Mouse (Mus musculus) hindbrain, embryonic 12.5 days (tissue): ENCODE results near the gene Cyp4a32. TPM values are rescaled to one million over a fixed set of nuclear protein-coding genes. Genes with fewer than 3 reads are reported as not detected.
"Not testable (repeated sequence)": the region's sequence is repeated elsewhere in the genome, so short reads cannot be mapped to it uniquely, and the experiment has no call there.

Experiments
- ATAC-seq: fragments of 200-750 bp; cut with Nextera tagmentation; 2 replicates; pipeline ENCODE4 v1.8.0; 2017; ENCODE audit warnings: moderate TSS enrichment; ENCODE audit not compliant: low FRiP score
- H3K27ac ChIP-seq: fragments of 300-500 bp; sonication (generic); 2 replicates; pipeline ENCODE4 v1.5.1; 2016; ENCODE audit warnings: mild to moderate bottlenecking
- H3K27me3 ChIP-seq: fragments of 300-500 bp; sonication (generic); 2 replicates; pipeline ENCODE4 v1.6.1; 2016; ENCODE audit warnings: mild to moderate bottlenecking
- H3K36me3 ChIP-seq: fragments of 300-500 bp; sonication (generic); 2 replicates; pipeline ENCODE4 v1.6.1; 2016; ENCODE audit warnings: mild to moderate bottlenecking
- H3K4me1 ChIP-seq: fragments of 300-500 bp; sonication (generic); 2 replicates; pipeline ENCODE4 v1.6.1; 2016
- H3K4me2 ChIP-seq: fragments of 300-500 bp; sonication (generic); replicated peaks from 2 replicates; pipeline ENCODE4 v1.6.1; 2016; ENCODE audit warnings: mild to moderate bottlenecking
- H3K4me3 ChIP-seq: fragments of 300-500 bp; sonication (generic); 2 replicates; pipeline ENCODE4 v1.5.1; 2016; ENCODE audit warnings: mild to moderate bottlenecking
- H3K9ac ChIP-seq: fragments of 300-500 bp; sonication (generic); 2 replicates; pipeline ENCODE4 v1.6.1; 2016; ENCODE audit warnings: mild to moderate bottlenecking, moderate library complexity
- H3K9me3 ChIP-seq: fragments of 300-500 bp; sonication (generic); replicated peaks from 2 replicates; pipeline ENCODE4 v1.6.1; 2016; ENCODE audit warnings: mild to moderate bottlenecking
- WGBS: fragments of 180-500 bp; shearing (Covaris S2); methylation state at CpG from one replicate; pipeline ENCODE4 v1.1.7; 2016; 5-methylcytosine and 5-hydroxymethylcytosine counted together
- polyA plus RNA-seq: library from polyadenylated mRNA; unstranded; fragments of >200 nt; fragmentation: Nextera tagmentation; extraction: Ambion mirVana; gene quantifications from 2 replicates; pipeline ENCODE4 v1.2.1, GENCODE M21; 2016

Cyp4a32 gene
- polyA plus RNA-seq, 1 experiment from 2014 or later = not detected

DNA sequence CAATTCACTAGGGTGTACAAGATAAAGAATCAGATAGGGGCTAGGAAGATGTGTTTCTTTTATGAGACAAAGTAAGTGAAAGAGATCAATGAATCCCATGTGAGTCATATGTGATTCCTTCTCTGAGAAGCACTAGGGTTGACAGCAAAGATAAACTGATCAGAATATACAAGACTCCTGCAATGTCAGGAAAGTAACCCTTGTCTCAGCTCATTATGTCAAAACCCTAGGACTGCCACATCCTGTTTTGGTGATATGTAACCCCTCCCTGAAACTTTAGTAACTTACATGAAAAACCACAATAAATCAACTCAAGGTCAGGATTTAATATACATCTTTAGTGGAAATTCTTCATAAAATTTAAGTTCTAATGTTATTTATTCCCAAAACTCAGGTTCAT lies 13.2 kb downstream of the Cyp4a32 start:
- H3K9ac ChIP-seq = no peak overlapping the region
- no peaks in the 10 kb centered on the region for H3K27me3 ChIP-seq
- H3K36me3 ChIP-seq = no peaks in the 10 kb centered on the region
- H3K4me2 ChIP-seq = no peak overlapping the region
- H3K4me3 ChIP-seq = no peak overlapping the region
- no peak for ATAC-seq
- no peak overlapping the region for H3K27ac ChIP-seq
- no peaks in the 10 kb centered on the region for H3K4me1 ChIP-seq
- H3K9me3 ChIP-seq = no peaks in the 10 kb centered on the region

DNA sequence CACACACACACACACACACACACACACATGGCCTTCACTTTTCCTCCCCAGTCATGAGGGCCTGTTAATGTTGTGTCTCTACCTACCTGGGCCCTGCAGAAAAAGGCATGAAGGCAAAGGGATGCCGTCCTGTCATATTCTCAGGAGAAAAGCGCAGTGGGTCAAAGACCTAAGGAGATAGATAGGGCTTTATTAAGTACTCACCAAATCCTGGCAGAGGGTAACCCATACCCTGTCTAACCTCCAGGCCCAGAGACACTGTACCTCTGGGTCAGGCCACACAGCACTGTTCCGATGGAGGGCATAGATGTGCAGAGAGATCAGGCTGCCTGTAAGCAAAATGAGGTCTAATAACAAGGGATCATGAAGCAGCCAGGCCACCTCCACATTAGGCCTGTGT lies 24.8 kb downstream of the Cyp4a32 start:
- not testable (repeated sequence) for H3K4me1 ChIP-seq, H3K9me3 ChIP-seq, ATAC-seq, H3K27ac ChIP-seq, H3K27me3 ChIP-seq, H3K9ac ChIP-seq, H3K4me2 ChIP-seq, H3K4me3 ChIP-seq, H3K36me3 ChIP-seq
- WGBS = 96% methylated on average over 3 of the region's 3 CpGs

DNA sequence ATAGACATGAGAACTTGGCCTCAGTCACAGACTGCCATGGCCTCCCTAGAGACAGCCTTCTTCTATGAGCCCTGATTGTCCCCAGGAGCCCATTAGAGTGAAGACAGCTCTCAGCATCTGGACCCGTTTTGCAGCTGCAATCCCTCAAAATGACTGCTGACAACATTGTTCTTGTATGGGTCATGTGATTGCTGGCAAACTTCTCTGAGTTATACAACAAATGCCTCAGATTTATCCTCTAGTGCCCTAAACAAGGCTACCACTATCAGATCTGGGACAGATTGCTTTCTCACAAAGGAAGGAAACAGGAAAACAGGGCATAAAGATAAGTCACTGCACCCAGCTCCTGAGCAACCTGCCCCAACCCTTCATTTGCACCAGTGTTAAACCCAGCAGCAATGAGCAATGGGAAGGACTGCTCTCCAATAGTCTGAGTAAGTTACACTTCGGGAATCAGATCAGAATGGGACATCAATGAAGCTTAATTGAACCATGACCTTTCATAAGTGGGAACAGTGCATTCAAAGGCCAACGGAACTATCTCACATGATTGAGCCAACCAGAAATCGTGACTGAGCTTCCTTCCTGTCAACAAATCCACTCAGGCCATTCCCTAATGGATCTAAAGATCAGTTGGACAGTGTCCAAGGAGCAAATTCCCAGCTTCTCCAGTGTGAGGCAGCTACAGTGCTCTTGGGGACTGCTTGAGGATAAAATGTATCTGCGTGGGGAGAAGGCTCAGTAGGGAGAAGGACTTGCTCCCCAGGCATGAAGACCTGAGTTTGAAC lies 42.4 kb downstream of the Cyp4a32 start:
- no peak for ATAC-seq
- H3K27me3 ChIP-seq = no peaks in the 10 kb centered on the region
- H3K4me1 ChIP-seq = no peaks in the 10 kb centered on the region
- H3K9ac ChIP-seq = no peak overlapping the region
- H3K9me3 ChIP-seq = no peaks in the 10 kb centered on the region
- no peak overlapping the region for H3K4me3 ChIP-seq
- no peak overlapping the region for H3K4me2 ChIP-seq
- no peak overlapping the region for H3K27ac ChIP-seq
- WGBS = 73% methylated on average over 5 of the region's 5 CpGs
- H3K36me3 ChIP-seq = no peaks in the 10 kb centered on the region

DNA sequence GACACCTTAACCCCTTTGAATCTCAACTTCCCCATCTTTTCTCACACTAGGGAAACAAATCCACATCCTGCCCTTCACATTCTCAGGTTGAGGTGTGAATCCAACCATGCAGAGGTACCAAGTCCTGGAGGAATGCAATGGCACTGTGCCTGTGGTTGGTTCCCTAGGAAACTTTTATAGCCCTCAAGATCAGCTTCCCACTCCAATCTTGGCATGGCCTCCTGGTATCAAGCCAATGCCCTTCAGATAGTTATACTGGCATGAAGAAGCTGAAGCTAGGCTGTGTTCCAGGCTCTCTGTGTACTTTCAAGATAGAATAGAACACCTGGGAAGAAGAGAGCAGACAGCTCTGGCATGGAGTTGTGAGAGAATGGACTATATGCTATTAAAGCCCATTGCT lies 44.6 kb downstream of the Cyp4a32 start:
- no peaks in the 10 kb centered on the region for H3K27me3 ChIP-seq
- H3K9me3 ChIP-seq = no peaks in the 10 kb centered on the region
- H3K27ac ChIP-seq = no peak overlapping the region
- no peak overlapping the region for H3K4me2 ChIP-seq
- ATAC-seq = no peak
- no peaks in the 10 kb centered on the region for H3K4me1 ChIP-seq
- no peak overlapping the region for H3K4me3 ChIP-seq
- no peaks in the 10 kb centered on the region for H3K36me3 ChIP-seq
- H3K9ac ChIP-seq = no peak overlapping the region

DNA sequence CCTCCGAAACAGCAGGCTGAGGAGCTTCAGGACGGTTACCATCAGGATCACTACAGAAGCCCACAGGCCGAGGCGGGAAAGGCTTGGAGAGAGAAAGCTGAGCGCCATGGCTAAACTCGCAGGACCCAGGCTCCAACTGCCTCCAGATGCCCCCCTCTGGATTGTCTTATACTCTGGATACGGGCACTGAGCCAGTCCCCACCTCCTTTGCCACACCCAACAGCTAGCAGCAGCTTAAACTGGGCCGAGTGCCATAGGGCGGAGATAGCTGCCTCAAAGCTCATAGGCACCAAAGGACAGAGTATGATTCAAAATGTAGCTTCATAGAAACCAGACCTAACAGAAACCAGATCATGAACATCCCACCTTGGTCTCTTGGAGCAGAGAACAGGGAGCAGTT lies 46.8 kb downstream of the Cyp4a32 start, which contains the start of gene Cyp4b1:
Gene Cyp4b1 (minus strand): TSS at position 144 of the 400 bp plus-strand sequence.
- H3K9me3 ChIP-seq = no peaks in the 10 kb centered on the region
- H3K27ac ChIP-seq = no peak within 1 kb of the TSS
- H3K27me3 ChIP-seq = no peaks in the 10 kb centered on the region
- no peak within 1 kb of the TSS for H3K4me2 ChIP-seq
- no peaks in the 10 kb centered on the region for H3K4me1 ChIP-seq
- ATAC-seq = no peak
- no peak within 1 kb of the TSS for H3K9ac ChIP-seq
- 95% methylated on average over 9 of the region's 9 CpGs for WGBS
- H3K36me3 ChIP-seq = no peaks in the 10 kb centered on the region
- no peak within 1 kb of the TSS for H3K4me3 ChIP-seq

DNA sequence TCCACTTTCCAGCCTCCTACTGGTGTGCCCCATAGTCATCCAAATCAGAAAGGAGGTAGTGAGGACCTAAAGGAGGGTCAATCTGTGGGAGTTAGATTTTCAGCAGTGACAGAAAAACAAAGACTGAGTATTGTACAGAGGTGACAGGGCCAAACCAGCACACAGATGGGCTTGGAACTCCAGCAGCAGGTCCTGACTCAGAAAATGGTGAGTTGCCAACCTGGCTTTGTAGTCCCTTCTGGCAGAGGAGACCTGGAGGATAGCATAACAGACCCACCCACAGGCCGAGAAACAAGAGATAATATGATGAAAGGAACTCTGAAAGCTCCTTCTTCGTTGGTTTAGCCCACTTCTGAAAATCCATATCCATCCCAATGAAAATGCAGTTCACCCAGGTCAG lies 48.0 kb downstream of the Cyp4a32 start:
- no peaks in the 10 kb centered on the region for H3K4me1 ChIP-seq
- 71% methylated on average over 2 of the region's 2 CpGs for WGBS
- H3K9me3 ChIP-seq = no peaks in the 10 kb centered on the region
- no peak overlapping the region for H3K9ac ChIP-seq
- no peak overlapping the region for H3K4me2 ChIP-seq
- no peak overlapping the region for H3K27ac ChIP-seq
- no peak overlapping the region for H3K4me3 ChIP-seq
- H3K36me3 ChIP-seq = no peaks in the 10 kb centered on the region
- ATAC-seq = no peak
- no peaks in the 10 kb centered on the region for H3K27me3 ChIP-seq

DNA sequence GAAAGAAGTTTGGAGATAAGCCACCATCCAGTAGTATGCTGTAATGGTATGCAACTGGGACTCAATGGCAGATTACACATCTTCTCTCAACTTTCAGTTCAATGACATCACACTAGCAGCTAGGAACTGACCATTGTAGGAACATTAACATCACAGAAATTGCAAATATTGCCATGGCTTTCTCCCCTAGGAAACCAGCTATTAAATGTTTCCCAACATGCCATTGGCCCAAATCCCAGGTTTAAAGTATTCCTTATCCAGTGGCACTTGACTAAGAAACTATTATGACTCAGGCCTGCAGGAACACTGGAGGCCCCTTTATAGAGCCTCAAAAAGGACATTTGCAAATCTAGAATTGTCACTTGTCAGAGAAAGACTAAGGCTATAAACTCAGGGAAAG lies 48.6 kb downstream of the Cyp4a32 start:
- H3K4me1 ChIP-seq = no peaks in the 10 kb centered on the region
- no peaks in the 10 kb centered on the region for H3K9me3 ChIP-seq
- H3K36me3 ChIP-seq = no peaks in the 10 kb centered on the region
- H3K4me3 ChIP-seq = no peak overlapping the region
- H3K27ac ChIP-seq = no peak overlapping the region
- H3K27me3 ChIP-seq = no peaks in the 10 kb centered on the region
- ATAC-seq = no peak
- H3K4me2 ChIP-seq = no peak overlapping the region
- H3K9ac ChIP-seq = no peak overlapping the region

DNA sequence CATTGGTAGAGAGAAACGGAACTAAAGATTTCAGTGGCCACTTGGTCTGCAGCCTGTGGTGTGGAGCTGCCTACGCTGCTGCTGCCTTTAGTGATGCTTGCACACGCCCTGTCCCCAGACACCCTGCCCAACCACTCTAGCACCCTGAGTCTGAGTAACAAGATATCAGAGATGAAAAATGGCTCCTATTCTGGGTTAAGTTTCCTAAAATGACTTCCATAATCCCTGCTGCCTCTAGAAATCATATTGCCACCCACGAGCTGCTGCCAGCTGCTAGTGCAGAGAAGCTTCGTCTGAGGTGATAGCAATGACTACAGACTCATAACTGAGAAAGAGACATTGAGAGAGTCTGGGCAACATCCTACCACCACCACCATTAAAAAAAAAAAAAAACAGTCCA lies 50.1 kb downstream of the Cyp4a32 start:
- Histone ChIP-seq H3K4me1 (no peaks in the 10 kb centered on the region), H3K9me3 (no peaks in the 10 kb centered on the region), H3K27ac (no peak overlapping the region), H3K4me3 (no peak overlapping the region), H3K4me2 (no peak overlapping the region), H3K9ac (no peak overlapping the region), H3K27me3 (no peaks in the 10 kb centered on the region), H3K36me3 (no peaks in the 10 kb centered on the region)
- no peak for ATAC-seq
- WGBS = 87% methylated on average over 5 of the region's 5 CpGs

DNA sequence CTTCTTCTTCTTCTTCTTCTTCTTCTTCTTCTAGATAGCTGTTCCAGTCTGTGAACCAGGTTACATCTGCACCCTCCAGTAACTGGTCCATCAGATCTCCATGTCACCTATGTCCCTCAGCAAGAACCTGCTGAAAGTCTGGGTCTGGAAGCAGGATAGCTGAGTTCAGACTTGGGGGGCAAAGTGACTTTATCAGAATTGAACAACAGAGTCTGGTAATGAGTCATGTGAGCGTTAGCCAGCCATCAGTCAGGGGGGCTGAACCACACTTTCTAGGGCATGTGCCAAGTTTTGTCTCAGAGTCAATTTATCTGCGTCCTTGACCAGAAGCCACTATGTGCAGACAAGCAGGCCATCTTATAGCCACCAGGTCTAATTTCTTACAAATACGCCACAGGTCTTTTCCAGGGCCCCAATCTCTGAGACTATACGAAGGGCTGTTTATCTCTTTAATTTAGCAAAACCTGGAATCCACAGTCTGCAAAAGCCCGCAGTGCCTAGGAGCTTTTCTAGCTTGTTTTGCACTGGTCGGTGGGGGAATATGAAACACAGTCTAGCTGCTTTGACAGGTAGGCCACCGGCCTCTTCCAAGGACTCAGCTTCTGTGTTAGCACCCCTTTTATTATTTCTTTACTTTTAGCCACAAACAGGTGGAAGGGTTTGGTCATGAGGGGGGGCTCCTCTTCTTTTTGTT lies 55.2 kb downstream of the Cyp4a32 start:
- not testable (repeated sequence) for ATAC-seq, H3K27ac ChIP-seq, H3K9me3 ChIP-seq, H3K9ac ChIP-seq, H3K27me3 ChIP-seq, H3K4me2 ChIP-seq, H3K36me3 ChIP-seq, H3K4me3 ChIP-seq, H3K4me1 ChIP-seq
- 89% methylated on average over 7 of the region's 7 CpGs for WGBS

DNA sequence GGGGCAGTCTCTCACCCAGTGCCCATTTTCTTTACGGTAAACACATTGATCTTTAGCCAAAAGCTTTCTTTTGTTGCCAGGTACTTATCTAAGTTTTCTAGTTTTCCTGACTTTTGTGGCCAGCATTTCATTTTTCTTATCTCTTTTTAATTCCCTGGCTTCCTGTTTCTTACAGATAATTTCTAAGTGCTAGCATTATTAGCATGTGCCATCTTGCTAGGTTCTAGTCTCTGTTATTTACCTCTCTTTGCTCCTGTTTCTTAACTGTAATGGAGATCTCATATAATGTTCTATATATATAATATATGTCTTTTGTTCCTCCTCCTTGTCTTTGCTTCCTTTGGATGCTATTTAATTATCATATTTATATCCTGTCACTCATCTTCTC lies 55.8 kb downstream of the Cyp4a32 start:
- H3K36me3 ChIP-seq, H3K4me2 ChIP-seq, H3K27me3 ChIP-seq, H3K9ac ChIP-seq, H3K4me1 ChIP-seq, H3K9me3 ChIP-seq, H3K4me3 ChIP-seq, H3K27ac ChIP-seq, ATAC-seq: not testable (repeated sequence)
- 88% methylated on average over 1 of the region's 1 CpGs for WGBS

DNA sequence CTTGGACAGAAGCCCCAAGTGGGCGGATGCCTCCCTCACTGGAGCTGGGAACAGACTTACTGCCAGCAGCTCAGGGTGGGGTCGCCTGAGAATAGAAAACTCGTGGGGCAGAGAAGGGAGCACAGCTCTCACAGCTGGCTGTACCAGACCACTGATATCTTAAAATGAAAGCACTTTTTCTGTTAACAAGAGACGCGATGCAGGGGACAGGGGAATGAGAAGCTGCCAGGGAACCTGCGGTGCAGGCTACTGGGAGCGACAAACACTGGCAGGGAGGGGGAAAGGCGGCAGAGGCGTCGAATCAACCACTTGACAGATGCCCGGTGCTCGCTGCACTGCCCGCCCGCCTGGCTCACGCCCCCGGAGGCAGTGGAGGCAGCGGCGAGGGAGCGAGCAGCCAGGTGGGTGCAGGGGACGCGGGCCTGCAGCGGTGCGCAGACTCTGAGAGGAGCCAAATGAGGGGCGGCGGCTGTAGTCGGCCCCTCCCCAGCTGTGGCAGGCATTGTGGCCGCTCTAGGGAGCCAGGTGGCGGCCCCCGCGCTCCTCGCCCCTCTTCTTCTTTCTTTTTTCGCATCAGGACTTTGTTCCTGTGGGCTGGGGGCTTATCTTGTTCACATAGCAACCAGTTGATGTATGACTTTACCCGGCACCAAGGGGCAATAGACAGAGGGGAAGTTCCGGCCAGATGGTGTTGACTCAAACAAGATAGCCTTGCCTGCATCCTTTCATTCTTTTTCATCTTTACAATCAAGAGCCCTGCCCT lies 56.5 kb downstream of the Cyp4a32 start:
- no peak overlapping the region for H3K27ac ChIP-seq
- peaks cover 5% of the 10 kb centered on the region; the same call in 1 of the 2 replicates for H3K27me3 ChIP-seq
- no peaks in the 10 kb centered on the region for H3K36me3 ChIP-seq
- peak overlapping the region; percentile 56 for H3K9ac ChIP-seq
- peak; percentile 87 for ATAC-seq
- peak overlapping the region; percentile 46 for H3K4me3 ChIP-seq
- H3K9me3 ChIP-seq = no peaks in the 10 kb centered on the region
- peak overlapping the region; percentile 97 for H3K4me2 ChIP-seq
- WGBS = 2% methylated on average over 34 of the region's 34 CpGs
- peaks cover 8% of the 10 kb centered on the region for H3K4me1 ChIP-seq

DNA sequence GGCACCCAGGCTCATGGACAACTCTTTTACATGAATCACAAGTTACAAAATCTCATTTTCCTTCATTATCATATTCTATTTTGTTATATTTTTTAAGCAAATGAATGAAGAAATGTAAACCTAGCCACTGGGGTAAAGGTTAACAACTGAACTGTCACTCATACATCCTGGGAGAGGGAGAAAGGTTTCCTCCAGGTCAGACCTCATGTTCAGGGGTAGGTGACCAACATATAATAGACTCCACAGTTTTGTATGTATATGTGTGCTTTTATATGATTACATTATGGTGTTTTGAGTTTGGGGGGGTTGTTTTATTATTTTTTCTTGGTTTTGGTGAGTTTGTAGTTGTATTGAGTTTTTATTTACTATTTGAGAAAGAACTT lies 57.1 kb downstream of the Cyp4a32 start:
- Histone ChIP-seq H3K36me3 (no peaks in the 10 kb centered on the region), H3K9ac (no peak overlapping the region), H3K27me3 (peaks cover 5% of the 10 kb centered on the region; the same call in 1 of the 2 replicates), H3K4me1 (peaks cover 8% of the 10 kb centered on the region), H3K9me3 (no peaks in the 10 kb centered on the region), H3K27ac (no peak overlapping the region), H3K4me3 (no peak overlapping the region), H3K4me2 (peak overlapping the region; percentile 97; the same call in 1 of the 2 replicates)
- no peak for ATAC-seq
